ENCODE assay signal across 13 mouse cellular contexts in the genomic region with DNA sequence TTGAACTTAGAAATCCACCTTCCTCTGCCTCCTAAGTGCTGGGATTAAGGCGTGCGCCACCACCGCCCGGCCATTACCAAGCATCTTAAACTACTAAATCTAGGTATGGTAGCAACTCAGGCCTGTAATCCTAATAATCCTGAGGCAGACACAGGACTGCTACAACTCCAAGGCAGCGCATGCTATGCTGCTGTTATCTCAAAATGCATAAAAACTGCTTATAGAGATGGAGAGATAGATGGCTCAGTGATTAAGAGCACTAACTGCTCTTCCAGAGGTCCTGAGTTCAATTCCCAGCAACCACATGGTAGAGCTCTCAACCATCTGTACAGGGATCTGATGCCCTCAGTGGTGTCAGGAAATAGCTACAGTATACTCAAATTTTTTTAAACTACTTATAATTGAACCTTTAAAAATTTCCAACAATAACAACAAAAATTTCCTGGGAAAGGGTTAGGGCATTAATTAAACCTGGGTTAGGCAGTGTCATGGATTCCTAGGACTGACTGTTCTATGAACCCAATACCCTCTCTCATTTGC. TPM values are rescaled to one million over a fixed set of nuclear protein-coding genes. Genes with fewer than 3 reads are reported as not detected.
DNase-seq lines count a peak whose midpoint lies in the region; ATAC-seq and TF ChIP-seq lines count a peak whose summit lies in the region.
"Had no signal": no experiment of that assay in that cellular context is flagged by ENCODE, and none has a peak within 500 bp of the region (broad histone marks: within the 10 kb centered on the region; RNA-seq: fewer than 3 reads in every experiment).

No protein-coding gene starts in this region.

- H3K4me2 ChIP-seq in heart, embryonic 13.5 days = no peak overlapping the region
- peak overlapping the region; percentile 79 for H3K4me2 ChIP-seq in liver, embryonic 12.5 days
- no peak overlapping the region for H3K4me2 ChIP-seq in liver, postnatal 0 days (ENCODE audit: low read depth, low read length)
- peak overlapping the region; percentile 76; the same call in 1 of the 2 replicates for H3K4me2 ChIP-seq in liver, embryonic 16.5 days (ENCODE audit: low read depth, low read length)
- H3K4me2 ChIP-seq: midbrain, embryonic 12.5 days had no signal

- no peak for TF ChIP-seq RAD21 in MEL (IDR thresholded peaks at IDR 0.05; ENCODE audit: low read depth, low read length)

- no peak overlapping the region for H3K4me3 ChIP-seq in heart, embryonic 13.5 days
- H3K4me3 ChIP-seq in liver, embryonic 12.5 days = peak overlapping the region; percentile 71
- no peak overlapping the region for H3K4me3 ChIP-seq in liver, postnatal 0 days (ENCODE audit: low read depth, low read length)
- peak overlapping the region in 1 of 2 experiments; percentile 85; a peak in 2 of 4 replicates for H3K4me3 ChIP-seq in MEL (ENCODE audit: control insufficient read depth in 1 of 2, insufficient read depth in 1 of 2, low read depth in 2 of 2, low read length in 2 of 2)
- no peak overlapping the region; the same call in 1 of the 2 replicates for H3K4me3 ChIP-seq in liver, embryonic 16.5 days (ENCODE audit: low read depth, low read length)
- H3K4me3 ChIP-seq: midbrain, embryonic 12.5 days had no signal

- no peak for ATAC-seq in heart, embryonic 13.5 days (ENCODE audit: extremely low read depth, insufficient number of reproducible peaks, low FRiP score, low TSS enrichment)
- ATAC-seq in liver, embryonic 12.5 days = no peak
- no peak for ATAC-seq in liver, postnatal 0 days
- no peak for ATAC-seq in liver, embryonic 16.5 days (ENCODE audit: low read depth)

- H3K79me2 ChIP-seq in MEL (ENCODE audit: control insufficient read depth, insufficient read depth, low read length, poor library complexity) = peaks cover 46% of the 10 kb centered on the region

- no peak for TF ChIP-seq CTCF in liver, postnatal 0 days (IDR thresholded peaks at IDR 0.05; ENCODE audit: low read depth)
- TF ChIP-seq CTCF in MEL (IDR thresholded peaks at IDR 0.05 in 2 of 3, conservative IDR thresholded peaks at IDR 0.05 in 1 of 3; ENCODE audit: control insufficient read depth in 1 of 3, insufficient read depth in 1 of 3, low read depth in 2 of 3, low read length in 3 of 3, poor library complexity in 1 of 3, severe bottlenecking in 1 of 3) = no peak

- no peaks in the 10 kb centered on the region for H3K9me3 ChIP-seq in heart, embryonic 13.5 days
- H3K9me3 ChIP-seq in liver, embryonic 12.5 days (replicated peaks) = no peaks in the 10 kb centered on the region
- no peaks in the 10 kb centered on the region for H3K9me3 ChIP-seq in liver, postnatal 0 days (ENCODE audit: low read length)
- no peaks in the 10 kb centered on the region for H3K9me3 ChIP-seq in MEL (replicated peaks; ENCODE audit: insufficient read depth, low read length)
- H3K9me3 ChIP-seq in liver, embryonic 16.5 days (replicated peaks; ENCODE audit: control insufficient read depth, low read length) = no peaks in the 10 kb centered on the region
- H3K9me3 ChIP-seq: hindbrain, embryonic 10.5 days; midbrain, embryonic 12.5 days had no signal

- no peak overlapping the region; the same call in 1 of the 2 replicates for H3K27ac ChIP-seq in heart, embryonic 13.5 days (replicated peaks)
- peak overlapping the region; percentile 93 for H3K27ac ChIP-seq in liver, embryonic 12.5 days
- no peak overlapping the region for H3K27ac ChIP-seq in liver, postnatal 0 days (ENCODE audit: low read depth)
- H3K27ac ChIP-seq in MEL (ENCODE audit: control insufficient read depth, low read depth, low read length) = peak overlapping the region; percentile 87
- no peak overlapping the region for H3K27ac ChIP-seq in liver, embryonic 16.5 days (ENCODE audit: low read length)
- H3K27ac ChIP-seq: hindbrain, embryonic 10.5 days; midbrain, embryonic 12.5 days had no signal

- 90% methylated on average over 5 of the region's 5 CpGs for WGBS in heart, embryonic 13.5 days
- 85% methylated on average over 5 of the region's 5 CpGs for WGBS in liver, embryonic 12.5 days (ENCODE audit: insufficient replicate concordance)
- WGBS in liver, postnatal 0 days (ENCODE audit: insufficient replicate concordance) = 90% methylated on average over 5 of the region's 5 CpGs
- 85% methylated on average over 5 of the region's 5 CpGs for WGBS in liver, embryonic 16.5 days (ENCODE audit: insufficient replicate concordance)

- H3K36me3 ChIP-seq in heart, embryonic 13.5 days = peaks cover 59% of the 10 kb centered on the region
- H3K36me3 ChIP-seq in liver, embryonic 12.5 days = peaks cover 65% of the 10 kb centered on the region
- peaks cover 56% of the 10 kb centered on the region for H3K36me3 ChIP-seq in liver, postnatal 0 days (replicated peaks; ENCODE audit: insufficient read depth, low read length)
- H3K36me3 ChIP-seq in MEL (ENCODE audit: control insufficient read depth in 1 of 2, insufficient read depth in 2 of 2, low read length in 2 of 2) = peaks cover 15% of the 10 kb centered on the region in 2 experiments; a peak in 3 of 4 replicates
- peaks cover 60% of the 10 kb centered on the region for H3K36me3 ChIP-seq in liver, embryonic 16.5 days (ENCODE audit: control insufficient read depth, insufficient read depth)

- H3K9ac ChIP-seq in heart, embryonic 13.5 days = peak overlapping the region; percentile 44; the same call in 1 of the 2 replicates
- peak overlapping the region; percentile 83 for H3K9ac ChIP-seq in liver, embryonic 12.5 days
- no peak overlapping the region for H3K9ac ChIP-seq in liver, postnatal 0 days (replicated peaks)
- peak overlapping the region; percentile 87 for H3K9ac ChIP-seq in MEL (ENCODE audit: control insufficient read depth, low read depth, low read length, poor library complexity, severe bottlenecking)
- no peak overlapping the region for H3K9ac ChIP-seq in liver, embryonic 16.5 days (ENCODE audit: low read depth, low read length)
- H3K9ac ChIP-seq: midbrain, embryonic 12.5 days had no signal

- H3K27me3 ChIP-seq in heart, embryonic 13.5 days (replicated peaks) = no peaks in the 10 kb centered on the region
- H3K27me3 ChIP-seq in liver, embryonic 12.5 days (replicated peaks) = no peaks in the 10 kb centered on the region
- H3K27me3 ChIP-seq in liver, postnatal 0 days (ENCODE audit: insufficient read depth, low read length) = no peaks in the 10 kb centered on the region
- H3K27me3 ChIP-seq in MEL (ENCODE audit: control insufficient read depth in 1 of 2, insufficient read depth in 2 of 2, low read length in 2 of 2) = no peaks in the 10 kb centered on the region
- no peaks in the 10 kb centered on the region for H3K27me3 ChIP-seq in liver, embryonic 16.5 days (ENCODE audit: control insufficient read depth, insufficient read depth, low read depth, low read length)
- H3K27me3 ChIP-seq: midbrain, embryonic 12.5 days had no signal

- TF ChIP-seq POLR2A in MEL (IDR thresholded peaks at IDR 0.05; ENCODE audit: control insufficient read depth in 1 of 2, insufficient read depth in 1 of 2, low read depth in 1 of 2, low read length in 2 of 2, poor library complexity in 1 of 2) = peak in 1 of 2 experiments; percentile 33; a peak in 1 of 4 replicates

- DNase-seq in heart, postnatal 10 days = no peak
- DNase-seq in liver, postnatal 0 days = no peak
- peak; percentile 31 for DNase-seq in MEL (ENCODE audit: low read depth, low spot score)
- no peak for DNase-seq in left cerebral cortex, postnatal 4 days
- no peak for DNase-seq in cerebellum, postnatal 25 days
- DNase-seq: gastrocnemius, postnatal 10 days; kidney, postnatal 25 days; layer of hippocampus, adult 9-11 months had no signal

- no peak for TF ChIP-seq EP300 in liver, postnatal 0 days (IDR thresholded peaks at IDR 0.05; ENCODE audit: low read depth)
- TF ChIP-seq EP300 in MEL (IDR thresholded peaks at IDR 0.05; ENCODE audit: low read depth in 1 of 2, low read length in 2 of 2) = no peak

- intact Hi-C loops in heart, postnatal 10 days (cut with DNase I) = loop anchor here (5.0 kb wide), 1 partner anchor 327 kb away; no protein-coding TSS in a partner anchor
- intact Hi-C loops in left cerebral cortex, postnatal 4 days (cut with DNase I) = loop anchor here (5.0 kb wide), 2 partner anchors 247 to 317 kb away; partner anchors contain the start of genes Cbx6 and Npcd

- H3K4me1 ChIP-seq in heart, embryonic 13.5 days = peaks cover 74% of the 10 kb centered on the region
- peaks cover 78% of the 10 kb centered on the region for H3K4me1 ChIP-seq in liver, embryonic 12.5 days
- peaks cover 21% of the 10 kb centered on the region for H3K4me1 ChIP-seq in liver, postnatal 0 days (ENCODE audit: insufficient read depth)
- H3K4me1 ChIP-seq in MEL (ENCODE audit: control insufficient read depth in 1 of 2, insufficient read depth in 2 of 2, low read length in 2 of 2) = no peaks in the 10 kb centered on the region
- H3K4me1 ChIP-seq in liver, embryonic 16.5 days (ENCODE audit: control insufficient read depth, low read depth, low read length) = peaks cover 53% of the 10 kb centered on the region

RNA-seq across cellular contexts. Expression of gene Syngr1, which starts 11.9 kb away (rescaled TPM):
- polyA plus RNA-seq in heart, embryonic 13.5 days (2015; fragmentation: Nextera tagmentation; extraction: Ambion mirVana) = 27.3 and 30.7 TPM in 2 replicates
- 10 to 100 TPM; 84.9 to 86.7 TPM for total RNA-seq in heart, postnatal 10 days (2021)
- polyA plus RNA-seq in liver, embryonic 12.5 days (2016; fragmentation: Nextera tagmentation; extraction: Ambion mirVana) = 20.4 and 21.9 TPM in 2 replicates
- polyA plus RNA-seq in liver, postnatal 0 days (2015; fragmentation: Nextera tagmentation; extraction: Ambion mirVana) = 10.3 and 10.4 TPM in 2 replicates
- total RNA-seq in MEL (2012; rRNA removed) = 93.7 and 105 TPM in 2 replicates
- 100 to 1,000 TPM in 1 of 2 experiments, not detected in 1; 115 TPM for polyA plus RNA-seq in MEL (2012; ENCODE audit: insufficient read depth in 1 of 2, insufficient read length in 2 of 2, low read depth in 1 of 2, low replicate concordance in 2 of 2, missing spikeins in 1 of 2)
- polyA plus RNA-seq in liver, embryonic 16.5 days (2015; fragmentation: Nextera tagmentation; extraction: Ambion mirVana) = 11.3 and 12.7 TPM in 2 replicates
- total RNA-seq in left cerebral cortex, postnatal 4 days (2021) = 100 to 1,000 TPM; 175 to 191 TPM

RNA-seq across cellular contexts. Expression of gene Rpl3, which starts 12.5 kb away (rescaled TPM):
- 603 and 677 TPM in 2 replicates for polyA plus RNA-seq in heart, embryonic 13.5 days (2015; fragmentation: Nextera tagmentation; extraction: Ambion mirVana)
- total RNA-seq in heart, postnatal 10 days (2021) = 100 to 1,000 TPM; 486 to 496 TPM
- polyA plus RNA-seq in liver, embryonic 12.5 days (2016; fragmentation: Nextera tagmentation; extraction: Ambion mirVana) = 912 and 924 TPM in 2 replicates
- 394 and 407 TPM in 2 replicates for polyA plus RNA-seq in liver, postnatal 0 days (2015; fragmentation: Nextera tagmentation; extraction: Ambion mirVana)
- total RNA-seq in MEL (2012; rRNA removed) = 1,686 and 1,722 TPM in 2 replicates
- 1,000 to 10,000 TPM in 1 of 2 experiments, 100 to 1,000 TPM in 1; 543 to 1,096 TPM for polyA plus RNA-seq in MEL (2012; ENCODE audit: insufficient read depth in 1 of 2, insufficient read length in 2 of 2, low read depth in 1 of 2, low replicate concordance in 2 of 2, missing spikeins in 1 of 2)
- 481 and 545 TPM in 2 replicates for polyA plus RNA-seq in liver, embryonic 16.5 days (2015; fragmentation: Nextera tagmentation; extraction: Ambion mirVana)
- total RNA-seq in left cerebral cortex, postnatal 4 days (2021) = 100 to 1,000 TPM; 535 to 552 TPM

RNA-seq across cellular contexts. Expression of gene Tab1, which starts 53.7 kb away (rescaled TPM):
- polyA plus RNA-seq in heart, embryonic 13.5 days (2015; fragmentation: Nextera tagmentation; extraction: Ambion mirVana) = 29.4 and 31.1 TPM in 2 replicates
- total RNA-seq in heart, postnatal 10 days (2021) = 10 to 100 TPM; 33.3 to 34.3 TPM
- polyA plus RNA-seq in liver, embryonic 12.5 days (2016; fragmentation: Nextera tagmentation; extraction: Ambion mirVana) = 18.5 and 18.9 TPM in 2 replicates
- polyA plus RNA-seq in liver, postnatal 0 days (2015; fragmentation: Nextera tagmentation; extraction: Ambion mirVana) = 7.0 and 7.5 TPM in 2 replicates
- total RNA-seq in MEL (2012; rRNA removed) = 18.2 and 23.3 TPM in 2 replicates
- 10 to 100 TPM in 1 of 2 experiments, not detected in 1; 31.1 TPM for polyA plus RNA-seq in MEL (2012; ENCODE audit: insufficient read depth in 1 of 2, insufficient read length in 2 of 2, low read depth in 1 of 2, low replicate concordance in 2 of 2, missing spikeins in 1 of 2)
- polyA plus RNA-seq in liver, embryonic 16.5 days (2015; fragmentation: Nextera tagmentation; extraction: Ambion mirVana) = 11.3 and 12.2 TPM in 2 replicates
- total RNA-seq in left cerebral cortex, postnatal 4 days (2021) = 10 to 100 TPM; 27.7 to 36.2 TPM

Comparison
In these comparisons a context has a peak if more than half of its experiments do, and no peak if none do; other contexts are left out.
1. H3K27ac ChIP-seq: peak in liver, embryonic 12.5 days (single experiment) and MEL (single experiment); none in heart, embryonic 13.5 days (single experiment), liver, postnatal 0 days (single experiment) and liver, embryonic 16.5 days (single experiment).
2. H3K4me2 ChIP-seq: peak in liver, embryonic 12.5 days (single experiment) and liver, embryonic 16.5 days (single experiment); none in heart, embryonic 13.5 days (single experiment) and liver, postnatal 0 days (single experiment).
3. H3K9ac ChIP-seq: peak in heart, embryonic 13.5 days (single experiment), liver, embryonic 12.5 days (single experiment) and MEL (single experiment); none in liver, postnatal 0 days (single experiment) and liver, embryonic 16.5 days (single experiment).